Mouse (Mus musculus): Measurements from ENCODE around the gene Pcgf5.

GRCm38 (mm10) chr19:36388502-36388901, 40.4 kb downstream of the Pcgf5 start:
- TF ChIP-seq CTCF (conservative IDR thresholded peaks at IDR 0.05; ENCODE audit: low read length) (no peak), NANOG (IDR thresholded peaks at IDR 0.05; ENCODE audit: borderline replicate concordance, low read length) (no peak), POU5F1 (IDR thresholded peaks at IDR 0.05; ENCODE audit: borderline replicate concordance, low read length) (no peak)

All from E14TG2a.4 (cell line).